Mouse (Mus musculus) forebrain, embryonic 10.5 days (tissue): ENCODE results near the gene Cped1. TPM values are rescaled to one million over a fixed set of nuclear protein-coding genes. Genes with fewer than 3 reads are reported as not detected.
"Not testable (repeated sequence)": the region's sequence is repeated elsewhere in the genome, so short reads cannot be mapped to it uniquely, and the experiment has no call there.

Experiments
- DNase-seq: peaks from one replicate; pipeline ENCODE4 v3.0.0-alpha.2; 2017; ENCODE audit warnings: low spot score; ENCODE audit errors: extremely low spot score
- H3K27ac ChIP-seq: fragments of 300-500 bp; sonication (generic); 2 replicates; pipeline ENCODE4 v1.5.1; 2016; ENCODE audit warnings: mild to moderate bottlenecking
- H3K27me3 ChIP-seq: fragments of 300-500 bp; sonication (generic); 2 replicates; pipeline ENCODE4 v1.6.1; 2016; ENCODE audit warnings: mild to moderate bottlenecking; ENCODE audit not compliant: poor library complexity, severe bottlenecking
- H3K36me3 ChIP-seq: fragments of 300-500 bp; sonication (generic); replicated peaks from 2 replicates; pipeline ENCODE4 v1.6.1; 2016; ENCODE audit warnings: mild to moderate bottlenecking, moderate library complexity
- H3K4me1 ChIP-seq: fragments of 300-500 bp; sonication (generic); 2 replicates; pipeline ENCODE4 v1.6.1; 2016
- H3K4me3 ChIP-seq: fragments of 300-500 bp; sonication (generic); 2 replicates; pipeline ENCODE4 v1.5.1; 2016; ENCODE audit warnings: mild to moderate bottlenecking, moderate library complexity
- H3K9me3 ChIP-seq: fragments of 300-500 bp; sonication (generic); 2 replicates; pipeline ENCODE4 v1.6.1; 2016; ENCODE audit warnings: mild to moderate bottlenecking, moderate library complexity
- WGBS: fragments of 180-500 bp; shearing (Covaris S2); methylation state at CpG from one replicate; pipeline ENCODE4 v1.1.7; 2016; 5-methylcytosine and 5-hydroxymethylcytosine counted together
- polyA plus RNA-seq: library from polyadenylated mRNA; unstranded; fragments of >200 nt; fragmentation: Nextera tagmentation; extraction: Ambion mirVana; gene quantifications from 2 replicates; pipeline ENCODE4 v1.2.1, GENCODE M21; 2016

Gene Cped1
- polyA plus RNA-seq, 1 experiment from 2014 or later, result 25.5 TPM

DNA sequence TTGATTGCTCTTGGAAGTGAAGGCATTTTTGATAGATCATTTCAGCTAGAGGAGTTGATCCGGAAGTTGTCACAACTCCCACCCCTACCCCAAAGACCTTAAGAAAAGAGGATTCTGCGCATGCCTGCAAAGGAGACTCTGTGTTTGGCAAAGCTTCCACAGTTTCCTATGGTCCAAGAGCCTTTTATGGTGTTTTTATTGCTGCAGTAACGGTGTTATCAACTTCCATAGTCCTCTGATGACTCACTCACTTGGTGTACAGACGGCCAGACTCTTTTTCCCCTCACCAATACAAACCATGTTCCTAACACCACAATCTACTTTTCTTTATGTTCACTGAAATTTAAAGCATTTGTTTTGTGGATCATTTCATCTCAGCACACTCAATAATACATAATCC, 273.1 kb downstream of the Cped1 start:
- no peak overlapping the region for H3K4me3 ChIP-seq
- no peaks in the 10 kb centered on the region for H3K36me3 ChIP-seq
- no peaks in the 10 kb centered on the region for H3K9me3 ChIP-seq
- WGBS, result 93% methylated on average over 4 of the region's 4 CpGs
- H3K4me1 ChIP-seq, result no peaks in the 10 kb centered on the region
- H3K27me3 ChIP-seq, result no peaks in the 10 kb centered on the region
- no peak for DNase-seq
- H3K27ac ChIP-seq, result no peak overlapping the region

GRCm38 (mm10) chr6:22262519-22262918, 276.8 kb downstream of the Cped1 start:
- no peaks in the 10 kb centered on the region for H3K36me3 ChIP-seq
- no peak for DNase-seq
- no peak overlapping the region for H3K27ac ChIP-seq
- 90% methylated on average over 4 of the region's 4 CpGs for WGBS
- no peaks in the 10 kb centered on the region for H3K9me3 ChIP-seq
- no peak overlapping the region for H3K4me3 ChIP-seq
- H3K4me1 ChIP-seq, result no peaks in the 10 kb centered on the region
- no peaks in the 10 kb centered on the region for H3K27me3 ChIP-seq

DNA sequence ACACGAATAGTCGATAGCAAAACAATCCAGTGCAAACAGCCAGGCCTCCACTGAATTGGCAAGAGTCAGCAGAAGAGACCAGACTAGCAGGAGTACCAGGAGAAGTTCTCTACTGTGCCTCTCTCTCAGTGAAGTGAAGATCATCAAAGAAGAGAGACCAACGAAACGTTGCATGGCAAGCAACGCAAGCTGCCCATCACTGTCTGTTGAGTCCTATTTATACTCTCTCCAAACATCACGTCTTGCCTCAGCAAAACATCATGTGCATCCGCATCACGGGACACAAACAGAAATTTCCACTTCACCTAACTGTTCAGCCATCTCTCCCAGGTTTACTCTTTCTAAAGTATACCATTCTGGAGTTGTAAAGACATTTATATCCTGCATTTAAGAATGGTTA, 278.4 kb downstream of the Cped1 start:
- not testable (repeated sequence) for H3K27ac ChIP-seq, DNase-seq, H3K9me3 ChIP-seq, H3K4me3 ChIP-seq, H3K36me3 ChIP-seq, H3K4me1 ChIP-seq, H3K27me3 ChIP-seq
- WGBS, result 86% methylated on average over 8 of the region's 8 CpGs

- Histone ChIP-seq H3K9me3 (no peaks in the 10 kb centered on the region), H3K27ac (no peak overlapping the region), H3K4me3 (no peak overlapping the region), H3K36me3 (no peaks in the 10 kb centered on the region), H3K4me1 (no peaks in the 10 kb centered on the region), H3K27me3 (no peaks in the 10 kb centered on the region)
- WGBS, result 89% methylated on average over 4 of the region's 4 CpGs
- no peak for DNase-seq
Observed at GRCm38 (mm10) chr6:22266018-22266417, 280.3 kb downstream of the Cped1 start.

DNA sequence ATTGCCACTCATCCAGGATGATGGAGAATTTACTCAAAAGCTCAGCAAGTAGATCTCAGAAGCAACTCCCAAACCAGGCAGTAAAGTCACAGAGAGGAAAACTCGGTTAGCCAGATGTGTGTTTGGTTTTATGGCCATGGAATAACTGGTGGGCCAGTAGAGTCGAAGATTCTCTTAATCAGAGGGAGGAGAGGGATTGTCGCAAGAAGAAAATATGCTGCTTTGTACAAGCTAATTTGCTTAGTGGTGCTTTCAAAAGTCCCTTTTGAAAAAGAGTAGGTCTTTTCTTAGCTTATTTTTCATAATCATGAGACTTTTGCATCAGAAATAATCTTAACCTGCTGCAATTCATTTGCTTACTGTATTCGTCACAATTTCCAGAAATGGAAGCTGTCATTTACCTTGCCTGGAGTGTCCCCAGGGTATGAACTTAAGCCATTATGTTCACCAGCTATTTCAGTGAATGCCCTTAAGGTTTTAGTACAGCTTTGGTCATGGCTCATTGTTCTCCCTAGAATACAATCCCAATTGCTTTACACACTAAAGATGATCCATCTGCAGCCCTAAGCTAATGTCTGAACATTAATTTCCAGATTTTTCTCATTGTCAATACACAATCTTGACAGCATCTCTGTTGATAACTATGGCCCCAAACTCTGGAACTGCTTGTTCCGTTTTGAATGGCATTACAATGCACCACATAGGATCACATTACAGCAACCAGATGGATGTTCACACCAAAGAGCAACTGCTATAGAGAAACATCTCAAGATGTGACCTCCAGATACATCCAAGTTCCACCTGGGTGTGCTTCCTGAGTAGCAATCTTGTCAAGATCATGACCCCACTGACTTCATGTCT, 282.3 kb downstream of the Cped1 start:
- H3K36me3 ChIP-seq, result no peaks in the 10 kb centered on the region
- H3K4me1 ChIP-seq, result no peaks in the 10 kb centered on the region
- no peaks in the 10 kb centered on the region for H3K9me3 ChIP-seq
- no peaks in the 10 kb centered on the region for H3K27me3 ChIP-seq
- 81% methylated on average over 5 of the region's 5 CpGs for WGBS
- no peak overlapping the region for H3K4me3 ChIP-seq
- H3K27ac ChIP-seq, result no peak overlapping the region
- no peak for DNase-seq

DNA sequence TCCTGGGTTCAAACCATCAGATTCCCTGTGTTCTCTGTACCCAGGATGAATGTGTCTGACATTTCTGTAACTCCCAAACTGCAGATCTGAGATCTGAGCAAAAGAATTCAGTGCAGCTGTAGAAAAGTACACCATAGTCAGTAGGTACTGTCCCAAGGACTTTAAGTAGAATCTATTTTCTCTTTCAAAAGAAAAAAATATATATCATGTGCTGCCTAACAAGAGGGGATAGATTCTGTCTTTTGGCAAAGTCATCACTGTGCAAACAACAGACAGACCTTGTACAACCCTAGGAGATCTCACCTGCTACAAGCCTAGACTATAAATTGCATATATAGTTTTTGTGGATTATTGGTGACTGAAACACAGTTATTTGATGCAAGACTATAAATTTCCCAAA, 283.0 kb downstream of the Cped1 start:
- no peaks in the 10 kb centered on the region for H3K9me3 ChIP-seq
- H3K27me3 ChIP-seq, result no peaks in the 10 kb centered on the region
- no peak for DNase-seq
- H3K4me1 ChIP-seq, result no peaks in the 10 kb centered on the region
- no peak overlapping the region for H3K27ac ChIP-seq
- no peaks in the 10 kb centered on the region for H3K36me3 ChIP-seq
- no peak overlapping the region for H3K4me3 ChIP-seq

- no peaks in the 10 kb centered on the region for H3K27me3 ChIP-seq
- no peaks in the 10 kb centered on the region for H3K36me3 ChIP-seq
- H3K27ac ChIP-seq, result no peak overlapping the region
- DNase-seq, result no peak
- H3K4me3 ChIP-seq, result no peak overlapping the region
- 81% methylated on average over 8 of the region's 8 CpGs for WGBS
- no peaks in the 10 kb centered on the region for H3K4me1 ChIP-seq
- H3K9me3 ChIP-seq, result no peaks in the 10 kb centered on the region
Observed at GRCm38 (mm10) chr6:22269840-22270521, 284.3 kb downstream of the Cped1 start.

DNA sequence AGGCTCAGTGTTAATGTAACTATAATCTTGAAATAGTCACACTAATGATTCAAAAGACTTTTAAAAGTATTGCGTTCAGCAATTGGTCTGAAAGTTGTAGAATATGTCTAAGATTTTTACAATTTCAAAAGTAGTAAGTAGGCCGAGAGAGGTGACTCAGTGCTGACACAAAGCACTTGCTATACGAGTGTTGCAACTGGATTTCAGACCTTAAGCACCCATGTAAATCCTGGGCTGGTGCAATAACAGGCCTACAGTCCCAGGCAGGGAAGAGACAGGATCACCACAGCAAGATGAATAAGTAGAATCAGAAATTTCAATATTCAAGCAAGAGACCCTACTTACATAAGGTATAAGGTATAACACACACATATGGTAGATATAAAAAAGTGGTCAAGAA, 292.2 kb downstream of the Cped1 start:
- no peaks in the 10 kb centered on the region for H3K9me3 ChIP-seq
- no peak overlapping the region for H3K4me3 ChIP-seq
- no peaks in the 10 kb centered on the region for H3K27me3 ChIP-seq
- H3K36me3 ChIP-seq, result no peaks in the 10 kb centered on the region
- H3K27ac ChIP-seq, result no peak overlapping the region
- H3K4me1 ChIP-seq, result peaks cover 6% of the 10 kb centered on the region; the same call in 1 of the 2 replicates
- WGBS, result 85% methylated on average over 3 of the region's 3 CpGs
- no peak for DNase-seq

DNA sequence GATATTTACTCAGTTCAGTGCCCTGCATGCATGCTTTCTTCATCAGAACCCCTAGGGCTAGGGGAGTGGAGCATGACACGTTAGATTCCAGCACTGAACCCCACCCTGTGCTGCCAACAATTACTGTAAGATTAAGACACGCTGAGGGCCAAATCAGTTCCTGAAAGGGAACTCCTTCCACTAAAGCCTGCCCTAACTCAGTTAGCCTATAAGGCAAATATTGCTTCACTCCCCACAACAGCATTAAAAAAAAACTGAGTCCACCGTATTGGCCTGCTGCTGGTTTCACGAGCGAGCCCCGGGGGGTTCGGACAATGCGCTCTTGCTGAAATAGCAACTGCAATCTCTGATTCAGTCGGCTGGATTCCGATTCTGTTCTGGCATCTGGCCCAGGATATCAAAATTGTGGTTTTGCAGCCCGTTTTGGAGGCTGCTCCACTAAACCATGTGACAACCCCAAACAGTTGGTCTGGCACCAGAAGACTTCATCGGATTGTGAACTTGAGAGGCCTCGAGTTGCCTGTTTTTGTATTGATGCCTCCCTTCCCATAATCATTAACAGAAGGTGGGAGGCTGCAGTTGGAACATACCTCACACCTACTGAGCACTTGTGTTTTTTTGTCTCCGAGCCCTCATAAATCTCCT, 294.6 kb downstream of the Cped1 start:
- no peak overlapping the region for H3K4me3 ChIP-seq
- 78% methylated on average over 14 of the region's 14 CpGs for WGBS
- H3K4me1 ChIP-seq, result peaks cover 6% of the 10 kb centered on the region; the same call in 1 of the 2 replicates
- no peaks in the 10 kb centered on the region for H3K36me3 ChIP-seq
- no peaks in the 10 kb centered on the region for H3K27me3 ChIP-seq
- no peaks in the 10 kb centered on the region for H3K9me3 ChIP-seq
- H3K27ac ChIP-seq, result no peak overlapping the region
- no peak for DNase-seq

DNA sequence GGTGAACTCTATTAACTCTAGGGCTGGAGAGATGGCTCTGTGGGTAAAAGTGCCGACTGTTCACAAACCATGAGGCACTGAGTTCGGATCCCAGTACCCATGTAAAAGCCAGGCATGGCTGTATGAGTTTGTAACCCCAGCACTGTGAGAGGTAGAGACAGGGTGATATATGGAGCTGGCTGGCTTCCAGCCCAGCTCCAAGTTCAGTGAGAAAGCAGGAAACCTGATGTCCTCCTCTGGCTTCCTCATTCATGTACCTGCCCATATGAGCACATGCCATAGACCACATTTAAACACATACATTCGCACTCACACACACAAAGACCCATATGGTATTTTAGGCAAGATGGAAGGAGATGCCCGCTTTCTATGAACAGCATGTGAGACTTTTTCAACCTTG, 296.7 kb downstream of the Cped1 start:
- Histone ChIP-seq H3K36me3 (no peaks in the 10 kb centered on the region), H3K27ac (no peak overlapping the region), H3K4me1 (peaks cover 6% of the 10 kb centered on the region; the same call in 1 of the 2 replicates), H3K27me3 (peaks cover 17% of the 10 kb centered on the region), H3K4me3 (no peak overlapping the region), H3K9me3 (no peaks in the 10 kb centered on the region)
- WGBS, result 91% methylated on average over 4 of the region's 4 CpGs
- DNase-seq, result no peak

DNA sequence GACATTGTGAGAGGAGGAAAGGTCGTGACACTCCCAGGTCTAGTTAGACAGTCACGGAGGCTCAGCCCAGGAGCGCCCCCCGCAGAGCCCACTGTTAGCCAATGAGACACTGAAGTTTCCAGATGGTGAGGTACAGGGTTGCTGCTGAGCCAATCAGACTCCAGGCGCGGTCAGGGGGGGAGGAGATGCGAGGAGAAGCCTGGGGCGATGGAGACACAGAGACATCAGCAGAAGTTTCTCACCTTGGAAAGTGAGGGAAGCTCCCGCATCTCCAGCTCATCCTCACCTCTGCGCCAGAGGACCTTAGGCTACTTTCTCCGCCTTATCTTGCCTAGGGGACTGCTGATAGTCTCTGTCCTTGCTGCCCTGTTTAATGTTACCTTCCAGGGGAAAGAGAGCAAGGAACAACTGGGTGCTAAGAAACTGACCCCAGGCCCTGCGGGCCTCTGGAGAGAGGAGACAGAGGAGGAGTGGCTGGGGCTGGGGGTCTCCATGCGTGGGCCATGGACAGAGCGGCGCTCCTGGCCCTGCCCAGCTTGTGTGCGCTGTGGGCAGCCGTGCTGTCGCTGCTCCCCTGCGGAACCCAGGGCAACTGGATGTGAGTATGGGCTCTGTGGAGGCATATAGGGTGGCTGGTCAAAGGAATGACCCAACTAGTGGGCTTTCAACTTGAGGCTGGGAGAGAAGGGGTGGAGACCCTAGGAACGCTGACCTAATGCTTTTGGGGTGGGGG, 302.5 kb downstream of the Cped1 start, which contains the start of gene Wnt16:
Wnt16 (plus strand) TSS at position 224 of the 733 bp plus-strand sequence.
- WGBS, result under 1% methylated on average over 20 of the region's 20 CpGs
- peak; percentile 61 for DNase-seq
- no peaks in the 10 kb centered on the region for H3K36me3 ChIP-seq
- peak within 1 kb of the TSS; percentile 57 for H3K4me3 ChIP-seq
- H3K9me3 ChIP-seq, result no peaks in the 10 kb centered on the region
- H3K27ac ChIP-seq, result no peak within 1 kb of the TSS; the same call in 1 of the 2 replicates
- H3K4me1 ChIP-seq, result peaks cover 24% of the 10 kb centered on the region
- H3K27me3 ChIP-seq, result peaks cover 68% of the 10 kb centered on the region

- Histone ChIP-seq H3K27ac (no peak overlapping the region; the same call in 1 of the 2 replicates), H3K4me1 (peaks cover 25% of the 10 kb centered on the region), H3K4me3 (peak overlapping the region; percentile 57), H3K9me3 (no peaks in the 10 kb centered on the region), H3K36me3 (no peaks in the 10 kb centered on the region), H3K27me3 (peaks cover 68% of the 10 kb centered on the region)
- DNase-seq, result peak; percentile 56
- WGBS, result under 1% methylated on average over 38 of the region's 38 CpGs
Observed at GRCm38 (mm10) chr6:22288737-22289460, 303.2 kb downstream of the Cped1 start.
